Mouse (Mus musculus) layer of hippocampus, adult 2 months (tissue): ENCODE results near the gene Nlrc5. TPM values are rescaled to one million over a fixed set of nuclear protein-coding genes. Genes with fewer than 3 reads are reported as not detected.

Source experiments
- DNase-seq, 2 experiments: peaks; one replicate each; pipeline ENCODE4 v3.0.0; 2022; ENCODE audit warnings: low spot score in 2 of 2
- H3K27ac ChIP-seq: fragments of 200-600 bp; 2 replicates; pipeline ENCODE4 v1.8.1; 2022
- H3K4me3 ChIP-seq: fragments of 200-600 bp; 2 replicates; pipeline ENCODE4 v1.8.1; 2022; ENCODE audit warnings: mild to moderate bottlenecking
- CTCF ChIP-seq: fragments of 200-600 bp; conservative IDR thresholded peaks from 2 replicates; pipeline ENCODE4 v1.8.1; 2022; ENCODE audit warnings: antibody characterized with exemption, mild to moderate bottlenecking, moderate library complexity
- long read RNA-seq, 2 experiments: library from polyadenylated mRNA; stranded (forward); transcript quantifications; one replicate each; pipeline ENCODE4 v2.0.0; 2021; ENCODE audit warnings: borderline mapping rate in 2 of 2
- total RNA-seq, 2 experiments: library from RNA; stranded (reverse); gene quantifications; 2 replicates each; pipeline ENCODE4 v1.2.3; 2021

The Nlrc5 gene
- 1 to 10 TPM in 1 of 2 experiments, under 1 TPM in 1; 0.54 to 1.4 TPM for total RNA-seq
- long read RNA-seq, experiment 1: 0 reads
- long read RNA-seq, experiment 2, partial matches to known transcripts: 0 of 1 reads
- long read RNA-seq, experiment 2, other reads (novel, unspliced or antisense): 1 of 1 reads

DNA sequence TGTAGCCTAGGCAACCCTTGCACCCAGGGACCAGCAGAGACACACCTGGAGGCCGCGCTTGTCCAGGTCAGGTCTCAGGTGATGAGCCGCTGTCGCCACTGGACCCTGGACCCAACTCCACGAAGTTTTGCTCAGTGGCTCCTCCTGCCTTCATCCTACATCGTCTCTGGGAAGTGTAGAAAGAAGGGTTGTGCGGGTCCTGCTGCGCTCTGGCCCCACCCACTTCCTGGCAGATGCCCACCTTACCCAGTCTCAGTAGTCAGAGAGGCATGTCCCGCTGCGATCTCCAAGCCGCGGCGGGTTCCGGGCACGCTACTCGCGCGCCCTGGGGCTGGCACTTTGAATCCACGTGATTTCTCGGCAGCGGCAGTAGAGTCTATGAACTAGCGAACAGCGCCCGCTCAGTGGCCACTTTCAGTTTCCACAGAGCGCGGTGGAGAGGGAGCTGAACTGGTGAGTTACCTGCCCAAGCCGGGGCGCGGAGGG lies at the start of gene Nlrc5:
Gene Nlrc5, plus strand, starts transcription at position 376 of the 486 bp plus-strand sequence.
- TF ChIP-seq CTCF: peak; percentile 35; the same call in 1 of the 2 replicates
- Histone ChIP-seq H3K27ac (no peak within 1 kb of the TSS), H3K4me3 (peak within 1 kb of the TSS; percentile 49)
- DNase-seq: peak; percentile 34 to 39

GRCm38 (mm10) chr8:94385506-94386213 lies 48.5 kb upstream of the Nlrc5 start:
- TF ChIP-seq CTCF: no peak
- no peak for DNase-seq
- peak overlapping the region; percentile 100 for H3K27ac ChIP-seq

GRCm38 (mm10) chr8:94386214-94387026 lies 47.7 kb upstream of the Nlrc5 start, which contains the start of gene Herpud1:
TSS of gene Herpud1 (plus strand) at chr8:94386438.
- peak; percentile 98 to 99 for DNase-seq
- Histone ChIP-seq H3K4me3 (peak within 1 kb of the TSS; percentile 94), H3K27ac (peak within 1 kb of the TSS; percentile 100)
- no peak for TF ChIP-seq CTCF

More at GRCm38 (mm10) chr8:94385506-94386213, 48.5 kb upstream of the Nlrc5 start:
- peak overlapping the region; percentile 94 for H3K4me3 ChIP-seq

GRCm38 (mm10) chr8:94387027-94387684 lies 47.0 kb upstream of the Nlrc5 start:
- TF ChIP-seq CTCF: 0 out of 2 replicates have a peak, but pooled peaks have one; percentile 2
- peak; percentile 53 to 66 for DNase-seq
- Histone ChIP-seq H3K4me3 (peak overlapping the region; percentile 94), H3K27ac (peak overlapping the region; percentile 100)

DNA sequence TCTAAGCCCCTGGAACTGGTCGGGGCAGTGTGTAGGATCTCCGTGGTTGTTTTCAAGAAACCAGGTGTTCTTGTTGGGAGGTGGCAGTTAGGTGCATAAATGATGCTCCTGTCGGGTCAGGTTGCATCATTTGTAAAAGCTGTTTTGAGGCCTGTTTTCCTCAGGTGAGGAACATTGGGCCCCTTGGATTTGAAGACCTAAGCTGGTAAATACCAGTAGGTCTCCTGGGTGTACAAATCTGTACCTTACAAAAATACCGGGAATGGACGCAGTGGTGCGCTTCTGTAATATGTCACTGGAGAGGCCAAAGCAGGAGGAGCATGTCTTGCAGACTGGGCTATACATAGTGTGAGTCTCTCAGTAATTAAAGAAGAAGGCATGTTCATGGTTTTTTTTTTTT lies 46.4 kb upstream of the Nlrc5 start:
- DNase-seq: no peak
- H3K27ac ChIP-seq: peak overlapping the region; percentile 100
- no peak for TF ChIP-seq CTCF
- peak overlapping the region; percentile 94 for H3K4me3 ChIP-seq

- no peak for DNase-seq
- H3K4me3 ChIP-seq: no peak overlapping the region
- TF ChIP-seq CTCF: no peak
- no peak overlapping the region for H3K27ac ChIP-seq
Observed at GRCm38 (mm10) chr8:94389531-94389930, 44.6 kb upstream of the Nlrc5 start.

GRCm38 (mm10) chr8:94390429-94390828 lies 43.7 kb upstream of the Nlrc5 start:
- no peak for TF ChIP-seq CTCF
- no peak overlapping the region for H3K27ac ChIP-seq
- H3K4me3 ChIP-seq: no peak overlapping the region
- DNase-seq: no peak

DNA sequence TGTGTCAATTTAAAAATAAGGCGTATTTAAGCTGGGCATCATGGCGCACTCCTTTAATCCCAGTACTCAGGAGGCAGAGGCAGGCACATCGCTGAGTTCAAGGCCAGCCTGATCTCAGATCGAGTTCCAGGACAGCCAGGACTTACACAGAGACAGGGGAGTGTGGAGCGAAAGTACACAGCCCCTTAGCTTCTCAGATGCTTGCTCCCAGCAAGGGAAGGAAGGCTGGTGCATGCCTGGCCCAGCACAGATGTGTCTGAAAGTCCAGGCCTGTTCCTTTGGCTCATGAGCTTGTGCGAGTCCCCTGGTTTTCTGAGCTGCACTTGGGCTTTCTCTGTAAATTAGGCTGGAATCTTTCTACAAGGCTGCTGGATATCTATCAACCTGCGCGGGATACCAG lies 43.2 kb upstream of the Nlrc5 start:
- Histone ChIP-seq H3K27ac (no peak overlapping the region), H3K4me3 (no peak overlapping the region)
- DNase-seq: no peak
- no peak for TF ChIP-seq CTCF

GRCm38 (mm10) chr8:94392147-94392546 lies 42.0 kb upstream of the Nlrc5 start:
- Histone ChIP-seq H3K27ac (no peak overlapping the region), H3K4me3 (no peak overlapping the region)
- peak in 1 of 2 experiments; percentile 53 for DNase-seq
- TF ChIP-seq CTCF: peak; percentile 67

GRCm38 (mm10) chr8:94392648-94393047 lies 41.5 kb upstream of the Nlrc5 start:
- no peak overlapping the region for H3K27ac ChIP-seq
- DNase-seq: no peak
- no peak for TF ChIP-seq CTCF
- H3K4me3 ChIP-seq: no peak overlapping the region

DNA sequence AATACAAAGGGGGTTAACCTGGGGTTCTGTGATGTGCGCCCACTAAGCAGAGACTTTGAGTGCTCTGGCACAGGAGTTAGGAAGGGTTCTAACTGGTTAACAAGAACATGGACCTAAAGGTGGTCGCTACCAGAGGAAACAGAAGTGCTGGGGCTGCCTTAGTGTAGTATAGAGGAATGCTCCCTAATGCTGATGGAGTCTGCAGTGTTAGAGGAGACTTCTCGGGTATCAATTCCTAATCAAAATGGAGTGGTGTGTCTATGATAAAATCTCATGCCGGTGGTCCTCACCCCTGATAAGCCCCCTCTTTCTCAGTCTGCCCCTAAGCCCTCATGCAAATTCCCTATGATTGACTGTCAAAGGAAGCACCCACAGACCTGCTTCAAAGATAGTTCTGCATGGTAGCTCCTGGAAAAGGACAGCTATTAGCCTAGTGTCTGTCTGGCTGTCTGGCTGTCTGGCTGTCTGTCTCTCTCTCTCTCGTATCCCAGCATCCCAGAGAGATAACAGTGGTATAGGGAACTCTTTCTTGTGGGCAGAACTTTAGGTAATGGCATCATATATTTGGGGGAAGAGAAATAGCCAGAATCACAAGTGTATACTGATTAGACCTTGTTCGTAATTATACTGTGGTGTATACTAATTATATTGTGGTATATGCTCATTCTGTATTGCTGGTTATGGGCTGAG lies 38.2 kb upstream of the Nlrc5 start:
- no peak for TF ChIP-seq CTCF
- H3K27ac ChIP-seq: no peak overlapping the region

More for the DNA sequence above, 38.2 kb upstream of the Nlrc5 start:
- no peak overlapping the region for H3K4me3 ChIP-seq
- no peak for DNase-seq
